Mouse (Mus musculus) liver, postnatal 0 days (tissue): ENCODE results near the gene Muc16. TPM values are rescaled to one million over a fixed set of nuclear protein-coding genes. Genes with fewer than 3 reads are reported as not detected.

Source experiments
- ATAC-seq: fragments of 200-750 bp; cut with Nextera tagmentation; 2 replicates; pipeline ENCODE4 v1.8.0; 2017; ENCODE audit warnings: mild to moderate bottlenecking, moderate library complexity
- DNase-seq: peaks from one replicate; pipeline ENCODE4 v3.0.0-alpha.2; 2016
- H3K27ac ChIP-seq: fragments of 300-500 bp; sonication (generic); 2 replicates; pipeline ENCODE4 v1.5.1; 2014; ENCODE audit warnings: antibody characterized with exemption, moderate library complexity, mild to moderate bottlenecking, low read depth
- H3K27me3 ChIP-seq: fragments of 300-500 bp; sonication (generic); 2 replicates; pipeline ENCODE4 v1.6.1; 2014; ENCODE audit warnings: low read length, control low read depth, mixed read lengths; ENCODE audit not compliant: insufficient read depth
- H3K36me3 ChIP-seq: fragments of 300-500 bp; sonication (generic); replicated peaks from 2 replicates; pipeline ENCODE4 v1.6.1; 2014; ENCODE audit warnings: mild to moderate bottlenecking, control low read depth, low read length, moderate library complexity, mixed read lengths; ENCODE audit not compliant: insufficient read depth
- H3K4me1 ChIP-seq: fragments of 300-500 bp; sonication (generic); 2 replicates; pipeline ENCODE4 v1.6.1; 2014; ENCODE audit warnings: antibody characterized with exemption, mild to moderate bottlenecking, control low read depth; ENCODE audit not compliant: insufficient read depth
- H3K4me2 ChIP-seq: fragments of 300-500 bp; sonication (generic); 2 replicates; pipeline ENCODE4 v1.6.1; 2014; ENCODE audit warnings: low read depth, mild to moderate bottlenecking, low read length, moderate library complexity, mixed read lengths
- H3K4me3 ChIP-seq: fragments of 300-500 bp; sonication (generic); 2 replicates; pipeline ENCODE4 v1.5.1; 2014; ENCODE audit warnings: low read depth, low read length
- H3K9ac ChIP-seq: fragments of 300-500 bp; sonication (generic); replicated peaks from 2 replicates; pipeline ENCODE4 v1.6.1; 2014; ENCODE audit warnings: mild to moderate bottlenecking, moderate library complexity
- H3K9me3 ChIP-seq: fragments of 300-500 bp; sonication (generic); 2 replicates; pipeline ENCODE4 v1.6.1; 2016; ENCODE audit warnings: mild to moderate bottlenecking, control low read depth, low read length, mixed read lengths
- CTCF ChIP-seq: sonication (generic); IDR thresholded peaks from 2 replicates; pipeline ENCODE4 v1.5.1; 2016; ENCODE audit warnings: antibody characterized with exemption, low read depth
- EP300 ChIP-seq: IDR thresholded peaks from 2 replicates; pipeline ENCODE4 v1.6.1; 2016; ENCODE audit warnings: antibody characterized with exemption, low read depth, mild to moderate bottlenecking
- WGBS: fragments of 180-500 bp; shearing (Covaris S2); extraction: QIAGEN DNeasy Blood & Tissue Kit; methylation state at CpG from one replicate; pipeline ENCODE4 v1.1.7; 2014; ENCODE audit not compliant: insufficient replicate concordance; 5-methylcytosine and 5-hydroxymethylcytosine counted together
- polyA plus RNA-seq: library from polyadenylated mRNA; unstranded; fragments of >200 nt; fragmentation: Nextera tagmentation; extraction: Ambion mirVana; gene quantifications from 2 replicates; pipeline ENCODE4 v1.2.1, GENCODE M21; 2015

Gene Muc16
- 0.33 and 0.38 TPM in 2 replicates for polyA plus RNA-seq

DNA sequence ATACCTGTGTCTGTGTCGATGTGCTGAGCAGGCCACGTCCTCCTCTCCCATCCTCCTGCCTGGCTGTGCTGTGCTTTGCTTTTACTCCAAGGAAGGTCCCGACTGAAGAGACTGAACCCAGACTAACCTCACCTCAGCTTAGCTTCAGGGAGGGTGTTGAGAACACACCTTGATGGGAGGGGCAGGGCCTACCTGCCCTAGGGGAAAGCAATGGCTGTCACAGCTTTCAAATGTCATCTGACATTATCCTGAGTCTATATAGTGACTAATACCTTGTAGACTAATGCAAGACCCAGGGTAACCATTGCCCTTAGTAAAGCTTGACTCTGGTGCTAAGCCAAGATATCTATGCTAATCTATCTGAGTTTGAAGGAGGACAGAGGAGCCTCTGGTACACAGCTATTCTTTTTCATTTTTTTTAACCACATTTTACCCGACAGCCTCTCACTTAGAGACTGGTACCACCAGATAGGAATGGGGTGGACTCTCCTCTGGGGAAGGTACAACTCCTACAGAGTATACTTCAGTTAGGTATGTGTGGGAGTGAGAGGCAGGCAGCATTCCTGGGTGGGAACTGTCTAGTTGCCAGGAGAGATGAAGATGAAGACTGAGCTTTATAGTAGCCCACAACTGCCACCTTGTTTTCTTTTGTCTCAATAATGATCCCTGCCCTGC, at the start of gene Muc16:
Muc16 (minus strand) TSS at position 51 of the 675 bp plus-strand sequence.
- DNase-seq = no peak
- no peak within 1 kb of the TSS for H3K4me3 ChIP-seq
- TF ChIP-seq CTCF = no peak
- no peak for TF ChIP-seq EP300
- 64% methylated on average over 4 of the region's 4 CpGs for WGBS
- H3K36me3 ChIP-seq = no peaks in the 10 kb centered on the region
- no peaks in the 10 kb centered on the region for H3K27me3 ChIP-seq
- H3K4me1 ChIP-seq = no peaks in the 10 kb centered on the region
- no peak within 1 kb of the TSS for H3K9ac ChIP-seq
- no peak within 1 kb of the TSS for H3K27ac ChIP-seq
- no peak within 1 kb of the TSS for H3K4me2 ChIP-seq
- H3K9me3 ChIP-seq = no peaks in the 10 kb centered on the region
- no peak for ATAC-seq

DNA sequence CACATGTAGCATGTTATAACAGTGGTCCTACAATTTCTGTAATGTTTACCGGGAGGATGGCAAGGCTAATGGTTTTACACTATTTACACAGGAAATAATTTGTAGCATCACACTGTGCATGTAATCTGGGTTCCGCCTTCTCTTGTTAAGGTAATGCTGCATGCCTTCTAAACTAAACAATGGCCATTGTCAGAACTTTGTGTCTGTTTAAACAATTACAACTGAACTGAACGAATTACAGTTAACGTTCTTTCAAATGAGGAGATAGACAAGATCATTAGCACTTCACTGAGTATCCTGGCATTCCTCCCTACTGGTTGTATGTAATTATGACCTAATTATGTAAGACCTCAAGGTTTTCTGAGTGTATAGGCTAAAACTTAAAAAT, 48.4 kb upstream of the Muc16 start:
- no peak for DNase-seq
- Histone ChIP-seq H3K9ac (no peak overlapping the region), H3K9me3 (no peaks in the 10 kb centered on the region), H3K4me2 (no peak overlapping the region), H3K4me1 (no peaks in the 10 kb centered on the region), H3K36me3 (no peaks in the 10 kb centered on the region), H3K27me3 (no peaks in the 10 kb centered on the region), H3K27ac (no peak overlapping the region), H3K4me3 (no peak overlapping the region)
- TF ChIP-seq EP300 = no peak
- no peak for TF ChIP-seq CTCF
- ATAC-seq = no peak
- 52% methylated on average over 4 of the region's 4 CpGs for WGBS

DNA sequence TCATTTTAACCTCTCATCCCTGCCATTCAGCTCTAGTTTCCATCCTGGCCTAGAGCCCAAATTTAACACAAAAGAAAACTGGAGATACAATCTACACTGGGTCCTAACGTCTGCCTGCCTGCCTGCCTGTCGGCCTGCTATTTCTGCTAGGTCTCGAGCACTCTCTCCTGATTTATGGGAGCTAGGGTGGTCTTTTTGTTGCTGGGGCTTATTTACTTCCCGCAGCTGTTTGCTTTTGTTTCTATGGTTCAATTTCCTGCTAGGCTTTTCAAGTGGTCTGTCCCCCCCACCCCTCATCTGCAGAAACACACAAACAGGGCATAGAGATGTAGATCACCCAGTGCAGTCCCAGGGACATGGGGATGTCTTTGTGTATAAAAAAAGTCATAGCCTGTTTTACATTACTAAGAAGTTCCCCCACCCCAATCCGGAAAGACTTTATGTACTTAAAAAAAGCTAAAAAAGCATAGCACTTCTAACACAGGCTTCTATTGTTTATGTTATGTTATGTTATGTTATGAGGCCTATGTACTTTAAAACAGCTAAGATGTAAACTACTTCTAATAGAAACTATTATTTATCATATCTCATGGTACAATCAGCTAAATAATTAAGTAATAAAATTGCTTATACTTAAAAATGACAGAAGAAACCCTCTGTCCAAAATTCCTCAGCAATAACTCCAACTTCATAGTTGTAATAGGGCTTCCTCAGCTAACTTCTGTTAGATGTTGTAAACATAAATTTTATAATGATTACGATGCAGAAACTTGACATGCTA, 47.8 kb upstream of the Muc16 start:
- ATAC-seq = no peak
- Histone ChIP-seq H3K36me3 (no peaks in the 10 kb centered on the region), H3K27ac (no peak overlapping the region), H3K4me2 (no peak overlapping the region), H3K4me3 (no peak overlapping the region), H3K4me1 (no peaks in the 10 kb centered on the region), H3K9ac (no peak overlapping the region), H3K9me3 (no peaks in the 10 kb centered on the region), H3K27me3 (no peaks in the 10 kb centered on the region)
- WGBS = 41% methylated on average over 6 of the region's 6 CpGs
- DNase-seq = no peak
- TF ChIP-seq CTCF = no peak
- no peak for TF ChIP-seq EP300

DNA sequence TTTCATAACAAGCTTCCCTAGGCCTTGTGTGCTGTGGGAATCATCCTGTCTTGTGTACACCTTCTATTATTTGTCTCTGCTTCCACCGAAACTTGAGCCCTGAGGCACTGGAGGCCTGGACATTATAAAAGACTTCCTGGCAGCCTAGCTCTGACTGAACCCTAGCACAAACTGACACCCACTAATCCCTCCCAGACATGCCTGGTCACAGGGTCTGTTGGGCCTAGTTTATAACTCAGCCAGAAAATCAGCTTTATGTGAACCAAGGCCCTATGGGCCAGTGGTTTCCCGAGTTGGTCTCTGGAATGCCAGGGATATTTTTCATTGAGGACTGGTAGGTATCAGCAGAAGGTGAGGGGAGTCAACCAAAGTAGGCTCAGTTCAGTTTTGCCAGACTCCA, 46.7 kb upstream of the Muc16 start:
- no peaks in the 10 kb centered on the region for H3K36me3 ChIP-seq
- DNase-seq (no peak), ATAC-seq (no peak)
- no peak overlapping the region for H3K9ac ChIP-seq
- WGBS = 48% methylated on average over 2 of the region's 2 CpGs
- no peaks in the 10 kb centered on the region for H3K4me1 ChIP-seq
- no peak overlapping the region for H3K4me2 ChIP-seq
- TF ChIP-seq CTCF (no peak), EP300 (no peak)
- H3K27me3 ChIP-seq = no peaks in the 10 kb centered on the region
- H3K27ac ChIP-seq = no peak overlapping the region
- H3K4me3 ChIP-seq = no peak overlapping the region
- no peaks in the 10 kb centered on the region for H3K9me3 ChIP-seq

DNA sequence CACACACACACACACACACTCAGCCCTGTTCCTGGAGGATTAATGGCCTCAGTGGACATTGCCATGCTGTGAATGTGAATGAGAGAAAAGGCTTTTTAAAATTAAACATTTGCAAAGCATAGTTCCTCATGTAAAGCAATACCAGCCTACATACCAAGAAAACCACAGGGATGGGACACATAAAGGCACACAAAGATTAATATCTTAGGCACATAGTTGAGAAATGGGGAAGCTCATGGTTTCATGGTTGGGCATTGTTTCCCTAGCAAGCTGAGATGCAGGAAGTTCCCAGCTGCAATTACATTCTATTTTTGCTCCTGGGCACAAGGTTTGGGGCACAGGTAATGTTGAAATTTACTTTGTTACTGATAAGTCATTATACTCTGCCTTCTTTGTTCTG, 31.3 kb upstream of the Muc16 start:
- Histone ChIP-seq H3K9me3 (no peaks in the 10 kb centered on the region), H3K36me3 (no peaks in the 10 kb centered on the region), H3K9ac (no peak overlapping the region), H3K4me2 (no peak overlapping the region), H3K27ac (no peak overlapping the region), H3K4me3 (no peak overlapping the region), H3K27me3 (no peaks in the 10 kb centered on the region), H3K4me1 (no peaks in the 10 kb centered on the region)
- ATAC-seq (no peak), DNase-seq (no peak)
- TF ChIP-seq EP300 (no peak), CTCF (no peak)

DNA sequence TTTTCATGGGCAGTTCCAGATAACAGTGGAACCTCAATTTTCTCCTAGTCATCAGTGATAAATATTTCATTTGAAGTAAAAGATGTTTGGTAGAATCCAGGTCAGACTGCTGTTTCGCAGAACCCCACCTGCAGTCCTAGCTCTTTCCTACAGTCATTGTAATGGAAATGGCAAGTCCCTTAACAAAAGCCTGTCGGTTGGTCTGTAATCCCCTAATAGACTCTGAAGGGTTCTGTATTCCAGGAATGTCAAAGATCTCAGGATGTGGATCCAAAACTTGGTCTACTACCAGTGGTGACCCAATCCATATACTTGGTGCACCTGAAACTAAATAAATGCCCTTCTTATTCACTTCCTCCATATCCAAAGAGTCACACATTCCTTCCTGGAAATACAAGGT, 76.0 kb downstream of the Muc16 start:
- no peaks in the 10 kb centered on the region for H3K36me3 ChIP-seq
- ATAC-seq (no peak), DNase-seq (no peak)
- H3K9ac ChIP-seq = no peak overlapping the region
- WGBS = 55% methylated on average over 2 of the region's 2 CpGs
- no peak overlapping the region for H3K4me2 ChIP-seq
- H3K9me3 ChIP-seq = no peaks in the 10 kb centered on the region
- TF ChIP-seq EP300 (no peak), CTCF (no peak)
- H3K27ac ChIP-seq = no peak overlapping the region
- H3K4me3 ChIP-seq = no peak overlapping the region
- no peaks in the 10 kb centered on the region for H3K4me1 ChIP-seq
- no peaks in the 10 kb centered on the region for H3K27me3 ChIP-seq
